Mouse (Mus musculus): ENCODE data around the gene Tal1.

DNA sequence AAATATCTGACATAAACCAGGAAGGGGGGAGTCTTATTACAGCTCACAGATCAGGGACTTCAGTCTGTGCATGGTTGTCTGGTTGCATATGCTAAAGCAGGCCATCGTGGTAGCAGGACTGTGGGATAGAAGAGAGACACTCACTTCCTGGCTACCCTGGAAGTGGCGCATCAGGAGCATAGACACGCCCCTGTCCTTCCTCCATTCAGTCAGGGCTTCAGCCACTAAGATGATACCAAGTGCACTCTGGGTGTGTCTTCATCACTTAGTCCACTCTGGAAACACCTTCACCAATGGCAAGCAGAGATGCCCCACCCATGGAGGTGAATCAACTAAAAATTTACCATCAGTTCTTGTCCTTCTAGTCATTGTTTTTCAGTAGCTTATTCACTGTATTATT is 42.0 kb upstream of the Tal1 start:
- TF ChIP-seq CTCF (IDR thresholded peaks at IDR 0.05; ENCODE audit: control insufficient read depth, insufficient read depth, insufficient replicate concordance, low read depth, low read length) (no peak), POLR2A (IDR thresholded peaks at IDR 0.05; ENCODE audit: control insufficient read depth, low read depth, low read length) (no peak)
